22 mouse cellular contexts compared by ENCODE assay signal in the genomic region with DNA sequence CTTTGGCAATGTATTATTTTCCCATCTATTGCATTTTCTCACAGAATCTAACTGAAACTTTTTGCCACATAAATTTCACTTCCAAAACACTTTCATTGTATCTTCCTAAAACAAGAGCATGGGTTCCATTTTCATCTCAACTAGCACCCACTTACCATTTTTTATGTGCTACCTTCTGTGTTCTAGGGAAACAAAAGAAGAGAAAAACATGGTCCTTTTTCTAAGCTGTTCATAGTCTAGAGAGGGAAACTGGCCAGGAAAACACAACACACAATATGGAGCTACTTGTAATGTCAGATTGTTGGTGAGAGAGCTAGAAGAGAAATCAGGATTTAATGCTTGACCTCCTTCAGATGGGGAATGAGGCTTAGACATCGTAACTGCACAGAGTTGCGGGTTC.
"Had no signal": no experiment of that assay in that cellular context is flagged by ENCODE, and none has a peak within 500 bp of the region (broad histone marks: within the 10 kb centered on the region; RNA-seq: fewer than 3 reads in every experiment).

No protein-coding gene starts in this region.

- DNase-seq: cerebellum, adult 2 months; cerebellum, adult 8-10 months; cerebellum, adult 9-10 months; cerebellum, adult 9-11 months; cerebellum, postnatal 10 days; cerebellum, postnatal 14 days; cerebellum, postnatal 25 days; cerebellum, postnatal 36 days; embryo, embryonic 11 days; forebrain, postnatal 0 days; gastrocnemius, adult 2 months; gastrocnemius, postnatal 10 days; gastrocnemius, postnatal 14 days; gastrocnemius, postnatal 25 days; gastrocnemius, postnatal 36 days; heart, adult 11 months; heart, adult 18-20 months; heart, adult 2 months had no signal

- ATAC-seq: forebrain, embryonic 13.5 days; forebrain, embryonic 14.5 days; forebrain, embryonic 15.5 days; forebrain, embryonic 16.5 days; forebrain, postnatal 0 days had no signal
